Mouse (Mus musculus) limb, embryonic 15.5 days (tissue): ENCODE measurements around the gene Slc35c1. TPM values are rescaled to one million over a fixed set of nuclear protein-coding genes. Genes with fewer than 3 reads are reported as not detected.

Source experiments
- ATAC-seq: fragments of 200-750 bp; cut with Nextera tagmentation; 2 replicates; pipeline ENCODE4 v1.8.0; 2017; ENCODE audit warnings: low read depth, moderate TSS enrichment; ENCODE audit not compliant: insufficient number of reproducible peaks, low FRiP score, low TSS enrichment
- H3K27ac ChIP-seq: fragments of 300-500 bp; sonication (generic); 2 replicates; pipeline ENCODE4 v1.5.1; 2015; ENCODE audit warnings: moderate library complexity, mild to moderate bottlenecking, inconsistent platforms
- H3K27me3 ChIP-seq: fragments of 300-500 bp; sonication (generic); 2 replicates; pipeline ENCODE4 v1.6.1; 2015; ENCODE audit warnings: inconsistent platforms
- H3K36me3 ChIP-seq: fragments of 300-500 bp; sonication (generic); 2 replicates; pipeline ENCODE4 v1.6.1; 2015; ENCODE audit warnings: inconsistent platforms
- H3K4me1 ChIP-seq: fragments of 300-500 bp; sonication (generic); 2 replicates; pipeline ENCODE4 v1.6.1; 2015; ENCODE audit warnings: inconsistent platforms
- H3K4me2 ChIP-seq: fragments of 300-500 bp; sonication (generic); 2 replicates; pipeline ENCODE4 v1.6.1; 2015; ENCODE audit warnings: mild to moderate bottlenecking, inconsistent platforms
- H3K4me3 ChIP-seq: fragments of 300-500 bp; sonication (generic); 2 replicates; pipeline ENCODE4 v1.5.1; 2015; ENCODE audit warnings: mild to moderate bottlenecking, inconsistent platforms
- H3K9ac ChIP-seq: fragments of 300-500 bp; sonication (generic); 2 replicates; pipeline ENCODE4 v1.6.1; 2015; ENCODE audit warnings: inconsistent platforms
- H3K9me3 ChIP-seq: fragments of 300-500 bp; sonication (generic); 2 replicates; pipeline ENCODE4 v1.6.1; 2016; ENCODE audit warnings: inconsistent platforms
- WGBS: fragments of 180-500 bp; shearing (Covaris S2); methylation state at CpG from one replicate; pipeline ENCODE4 v1.1.7; 2015; 5-methylcytosine and 5-hydroxymethylcytosine counted together
- polyA plus RNA-seq: library from polyadenylated mRNA; unstranded; fragments of >200 nt; fragmentation: Nextera tagmentation; extraction: Ambion mirVana; gene quantifications from 2 replicates; pipeline ENCODE4 v1.2.1, GENCODE M21; 2015

The Slc35c1 gene
- polyA plus RNA-seq, 1 experiment from 2014 or later: 14.8 TPM

DNA sequence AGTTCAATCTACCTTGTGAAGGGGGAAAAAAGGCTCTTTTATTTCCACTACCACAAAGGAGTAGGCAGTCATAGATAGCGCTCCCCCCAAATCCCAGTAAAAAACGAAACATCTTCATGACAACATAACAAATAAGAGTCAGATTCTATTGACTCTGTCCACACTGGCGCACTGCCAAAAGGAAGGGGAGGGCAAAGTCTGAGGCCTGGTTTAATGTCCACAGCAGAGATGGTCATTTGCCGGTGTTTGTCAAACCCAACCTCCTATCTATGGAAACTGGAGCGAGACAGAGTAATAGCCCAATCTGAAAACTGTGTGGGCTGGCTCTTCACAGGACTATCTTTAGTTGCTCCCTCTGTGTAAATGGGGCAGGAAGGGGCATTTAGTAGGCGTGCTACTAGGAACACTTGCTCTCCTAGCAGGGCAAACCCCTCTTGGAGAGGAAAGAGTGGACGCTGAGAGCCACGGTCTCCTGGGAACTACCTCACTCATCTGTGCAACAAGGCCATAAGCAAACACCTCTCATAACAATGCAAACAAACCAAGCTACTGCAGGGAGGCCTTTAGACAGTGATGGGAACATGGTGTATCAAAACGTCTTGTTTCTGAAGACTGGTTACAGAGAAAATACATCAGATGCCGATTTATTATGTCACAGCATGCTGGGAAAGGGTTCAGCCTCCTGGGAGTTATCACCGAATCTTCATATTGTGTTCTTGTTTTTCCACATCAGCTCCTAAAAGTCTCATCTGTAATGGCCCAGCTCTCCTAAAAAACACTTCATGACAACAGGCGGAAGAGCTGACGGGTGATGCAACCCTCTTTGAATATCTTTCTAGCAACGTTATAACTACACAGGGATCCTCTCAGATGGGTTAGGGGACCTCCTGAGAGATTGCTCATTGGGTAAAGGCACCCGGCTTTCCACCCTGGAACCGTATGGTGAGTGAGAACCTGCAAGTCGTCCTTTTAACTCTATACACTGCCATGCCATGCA is 27.7 kb downstream of the Slc35c1 start:
- Histone ChIP-seq H3K27ac (peak overlapping the region; percentile 79), H3K4me2 (peak overlapping the region; percentile 83), H3K4me1 (peaks cover 59% of the 10 kb centered on the region), H3K9me3 (no peaks in the 10 kb centered on the region), H3K27me3 (no peaks in the 10 kb centered on the region), H3K9ac (peak overlapping the region; percentile 57), H3K4me3 (peak overlapping the region; percentile 64), H3K36me3 (no peaks in the 10 kb centered on the region)
- 48% methylated on average over 17 of the region's 17 CpGs for WGBS
- no peak for ATAC-seq

DNA sequence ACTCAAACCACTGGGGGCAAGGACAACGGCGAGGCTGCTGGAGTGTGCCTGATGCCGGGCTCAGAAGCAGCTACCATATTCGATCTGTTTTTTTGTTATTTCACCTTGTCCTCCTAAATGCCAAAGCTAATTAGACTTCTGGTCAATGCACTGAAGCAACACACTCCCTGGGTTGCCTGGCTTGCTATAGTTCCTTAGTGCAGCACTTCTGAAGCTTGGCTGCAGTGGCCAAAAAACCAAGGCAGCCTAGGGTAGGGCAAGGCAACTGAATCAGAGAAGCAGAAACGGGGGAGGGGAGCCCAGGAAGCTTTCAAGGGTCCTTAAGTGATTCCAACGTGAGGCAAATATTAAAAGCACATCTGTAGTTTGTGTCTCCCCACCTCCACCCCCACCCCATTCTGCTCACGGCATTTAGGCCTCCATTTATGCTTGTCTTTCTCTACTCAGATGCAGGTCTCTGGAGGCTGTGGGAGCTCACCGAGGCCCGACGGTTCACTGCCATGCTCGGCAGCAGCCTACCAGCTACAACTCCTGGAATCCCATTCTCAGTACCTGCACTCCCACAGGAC is 28.6 kb downstream of the Slc35c1 start:
- Histone ChIP-seq H3K4me2 (peak overlapping the region; percentile 83), H3K4me1 (peaks cover 66% of the 10 kb centered on the region), H3K9ac (0 out of 2 replicates have a peak overlapping the region, but pooled peaks have one; percentile 7), H3K27me3 (no peaks in the 10 kb centered on the region), H3K4me3 (peak overlapping the region; percentile 64), H3K36me3 (no peaks in the 10 kb centered on the region), H3K9me3 (no peaks in the 10 kb centered on the region), H3K27ac (peak overlapping the region; percentile 79)
- no peak for ATAC-seq
- 40% methylated on average over 11 of the region's 11 CpGs for WGBS

DNA sequence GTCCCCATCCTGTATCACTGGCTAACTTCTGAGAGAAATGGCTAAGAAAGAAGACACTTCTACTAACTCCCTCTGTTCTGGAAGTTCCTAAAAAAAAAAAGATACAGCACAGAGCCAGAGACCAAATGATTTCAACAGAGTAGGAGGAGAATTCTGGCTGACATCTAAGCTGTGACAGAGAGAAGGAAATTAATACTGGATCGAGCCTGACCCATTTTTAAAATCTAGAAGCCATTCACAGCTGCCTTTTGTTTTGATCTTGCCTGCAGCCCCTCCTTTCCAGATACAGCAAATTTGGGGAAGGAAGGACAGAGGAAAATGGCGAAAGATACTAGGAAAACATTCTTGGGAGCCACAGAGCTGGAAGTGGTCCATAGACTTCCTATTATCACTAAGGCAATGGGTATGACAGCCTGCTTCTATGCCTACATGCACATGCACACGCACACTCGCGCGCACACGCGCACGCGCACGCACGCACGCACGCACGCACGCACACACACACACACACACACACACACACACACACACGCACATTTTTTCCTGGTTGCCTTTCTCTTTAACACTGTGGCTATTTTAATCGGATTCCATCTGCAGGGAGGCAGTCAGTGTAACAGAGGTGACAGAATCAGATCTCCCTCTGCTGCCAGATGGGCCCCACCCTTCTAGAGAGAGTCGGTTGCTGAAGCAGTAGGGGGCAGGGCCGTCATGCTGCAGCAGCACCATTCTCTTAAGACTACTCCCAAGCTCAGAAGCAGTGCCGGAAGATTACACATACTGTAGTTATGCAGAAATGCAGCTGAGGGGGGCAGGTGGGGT is 29.4 kb downstream of the Slc35c1 start:
- Histone ChIP-seq H3K4me3 (peak overlapping the region; percentile 64), H3K4me1 (peaks cover 74% of the 10 kb centered on the region), H3K4me2 (peak overlapping the region; percentile 83), H3K27ac (peak overlapping the region; percentile 79), H3K9me3 (no peaks in the 10 kb centered on the region), H3K36me3 (0 out of 2 replicates have a peak, but pooled peaks cover 2% of the 10 kb centered on the region), H3K9ac (0 out of 2 replicates have a peak overlapping the region, but pooled peaks have one; percentile 7), H3K27me3 (no peaks in the 10 kb centered on the region)
- WGBS: 63% methylated on average over 21 of the region's 21 CpGs
- ATAC-seq: no peak

DNA sequence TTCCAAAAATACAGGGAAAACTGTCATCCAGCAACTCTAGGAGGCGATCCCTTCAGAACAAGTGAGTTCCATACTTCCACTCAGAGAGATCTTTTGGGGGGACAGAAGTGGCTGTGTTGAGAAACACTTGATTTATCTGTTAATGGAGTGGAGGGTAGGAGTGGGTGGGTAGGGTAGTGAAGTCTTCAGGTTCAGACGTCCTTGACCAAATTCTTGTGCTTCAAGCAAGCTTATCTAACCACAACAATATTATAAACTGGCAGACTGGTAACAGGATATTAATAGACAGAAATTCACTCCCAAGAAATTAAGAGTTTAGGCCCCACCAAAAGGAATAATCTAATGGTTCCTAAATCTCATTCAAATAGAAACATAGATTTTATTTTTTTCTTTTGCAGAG is 30.2 kb downstream of the Slc35c1 start:
- Histone ChIP-seq H3K36me3 (peaks cover 9% of the 10 kb centered on the region; the same call in 1 of the 2 replicates), H3K4me3 (no peak overlapping the region), H3K27me3 (no peaks in the 10 kb centered on the region), H3K27ac (no peak overlapping the region), H3K4me1 (peaks cover 82% of the 10 kb centered on the region), H3K9me3 (no peaks in the 10 kb centered on the region), H3K4me2 (no peak overlapping the region), H3K9ac (no peak overlapping the region)
- ATAC-seq: no peak
- 71% methylated on average over 2 of the region's 2 CpGs for WGBS

DNA sequence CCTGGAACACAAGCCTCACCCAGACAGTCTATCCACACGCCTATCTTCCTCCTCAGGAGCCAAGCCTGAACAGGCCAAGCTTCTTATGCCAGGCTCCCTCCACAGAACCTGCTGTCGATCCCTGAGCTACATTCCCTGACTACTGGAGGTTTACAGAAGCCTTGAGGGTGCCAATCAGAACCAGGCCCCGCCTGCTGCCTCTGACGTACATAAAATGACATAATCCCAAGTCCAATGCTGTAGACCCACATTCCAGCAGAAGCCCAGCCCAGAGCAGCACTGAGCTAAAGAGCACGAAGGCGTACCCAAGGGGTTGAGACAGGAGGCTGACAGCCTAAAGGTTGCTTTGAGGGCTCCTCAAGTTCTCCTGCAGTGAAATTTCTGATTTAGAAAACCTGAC is 32.5 kb downstream of the Slc35c1 start:
- Histone ChIP-seq H3K9ac (no peak overlapping the region), H3K36me3 (peaks cover 21% of the 10 kb centered on the region), H3K27ac (peak overlapping the region; percentile 94), H3K4me1 (peaks cover 90% of the 10 kb centered on the region), H3K9me3 (no peaks in the 10 kb centered on the region), H3K27me3 (no peaks in the 10 kb centered on the region), H3K4me2 (no peak overlapping the region), H3K4me3 (no peak overlapping the region)
- ATAC-seq: peak; percentile 49; the same call in 1 of the 2 replicates
- WGBS: 29% methylated on average over 6 of the region's 6 CpGs

DNA sequence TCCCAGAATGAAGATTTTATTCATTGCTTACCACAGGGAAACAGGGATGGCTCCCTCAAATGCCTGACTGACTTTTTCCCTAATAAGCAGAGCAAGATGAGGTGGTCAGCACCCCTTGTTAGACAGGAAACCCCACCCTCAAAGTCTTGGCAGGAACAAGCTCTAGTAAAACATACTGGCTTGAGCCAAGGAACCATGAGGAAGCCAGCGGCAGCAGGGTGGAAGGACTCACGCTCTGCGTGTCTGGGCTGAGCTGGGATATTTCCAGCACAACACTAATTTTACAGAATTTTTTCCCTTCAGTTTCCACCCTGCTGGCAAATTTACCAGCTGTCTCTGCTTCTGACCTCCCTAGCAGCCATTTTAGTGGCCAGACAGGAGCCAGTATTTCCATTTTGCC is 33.9 kb downstream of the Slc35c1 start:
- peak overlapping the region; percentile 94 for H3K27ac ChIP-seq
- 0 out of 2 replicates have a peak overlapping the region, but pooled peaks have one; percentile 12 for H3K4me2 ChIP-seq
- 22% methylated on average over 3 of the region's 3 CpGs for WGBS
- H3K4me1 ChIP-seq: peaks cover 75% of the 10 kb centered on the region
- no peaks in the 10 kb centered on the region for H3K9me3 ChIP-seq
- H3K4me3 ChIP-seq: no peak overlapping the region
- H3K27me3 ChIP-seq: no peaks in the 10 kb centered on the region
- H3K36me3 ChIP-seq: peaks cover 36% of the 10 kb centered on the region
- ATAC-seq: peak; percentile 66
- no peak overlapping the region for H3K9ac ChIP-seq

DNA sequence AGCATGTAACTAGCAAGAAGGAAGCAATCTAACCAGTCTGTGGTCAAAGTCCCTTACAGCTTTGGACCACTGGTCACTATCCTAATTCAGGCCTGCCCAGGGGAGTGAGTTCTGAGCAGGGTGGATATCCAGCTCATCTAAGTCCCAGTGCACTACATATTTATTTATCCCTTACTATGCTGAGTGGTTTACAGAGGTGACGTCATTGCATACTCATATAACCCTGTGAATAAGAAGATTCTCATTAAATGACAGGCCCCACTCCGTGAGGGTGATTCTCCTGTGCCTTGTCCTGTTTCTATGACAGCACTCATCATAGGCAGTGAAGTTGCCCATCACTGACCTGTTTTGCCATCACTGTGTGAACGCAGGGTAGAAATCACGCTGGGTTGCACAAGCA is 35.0 kb downstream of the Slc35c1 start:
- 79% methylated on average over 4 of the region's 4 CpGs for whole genome bisulfite sequencing
- H3K36me3 ChIP-seq: peaks cover 46% of the 10 kb centered on the region

DNA sequence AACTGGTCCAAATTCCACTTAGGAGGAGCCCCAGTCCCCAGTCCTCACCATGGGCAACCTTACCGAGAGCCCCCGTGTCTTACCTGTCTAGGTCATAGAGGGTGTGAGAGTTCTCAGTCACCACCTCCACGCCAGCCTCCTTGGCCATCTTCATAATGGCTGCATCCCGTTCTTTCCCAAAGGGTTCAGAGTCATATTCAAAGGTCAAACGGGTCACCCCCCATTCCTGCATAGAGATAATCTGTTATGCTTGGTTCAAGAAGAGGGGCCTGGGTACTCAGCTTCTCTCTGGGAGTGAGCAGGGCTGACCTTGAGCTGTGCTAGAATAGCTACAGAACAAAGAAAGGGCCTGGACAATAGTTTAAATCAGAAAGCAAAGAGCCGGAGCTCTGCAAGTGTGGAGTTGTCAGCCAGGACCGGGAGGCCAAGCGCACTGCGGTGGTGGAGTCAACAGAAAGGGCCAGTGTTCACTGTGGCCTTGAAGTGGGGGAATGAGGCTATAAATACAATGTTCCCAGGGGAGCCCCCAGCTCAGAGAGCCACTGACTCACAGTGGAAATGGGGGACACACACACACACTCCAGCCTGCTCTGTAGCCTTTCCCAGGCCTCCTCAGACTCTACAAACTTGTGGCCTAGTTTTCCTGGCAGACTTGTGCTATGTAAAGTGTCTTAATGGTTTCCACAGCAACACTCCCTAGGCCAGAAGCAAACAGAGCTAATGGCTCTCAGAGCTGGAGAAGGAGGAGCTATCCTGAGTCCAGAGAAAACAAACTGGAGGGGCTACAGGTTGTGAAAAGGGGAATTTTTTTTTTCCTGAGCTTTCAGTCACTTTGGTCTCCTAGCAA is 35.7 kb downstream of the Slc35c1 start:
- Histone ChIP-seq H3K36me3 (peaks cover 53% of the 10 kb centered on the region), H3K9me3 (no peaks in the 10 kb centered on the region), H3K27me3 (no peaks in the 10 kb centered on the region), H3K4me1 (peaks cover 60% of the 10 kb centered on the region), H3K27ac (peak overlapping the region; percentile 94), H3K4me3 (no peak overlapping the region), H3K4me2 (0 out of 2 replicates have a peak overlapping the region, but pooled peaks have one; percentile 21), H3K9ac (no peak overlapping the region)
- peak; percentile 82 for ATAC-seq
- WGBS: 69% methylated on average over 9 of the region's 9 CpGs

More for the DNA sequence above, 35.0 kb downstream of the Slc35c1 start:
- H3K9ac ChIP-seq: no peak overlapping the region
- no peaks in the 10 kb centered on the region for H3K27me3 ChIP-seq
- H3K4me2 ChIP-seq: 0 out of 2 replicates have a peak overlapping the region, but pooled peaks have one; percentile 21
- H3K4me3 ChIP-seq: no peak overlapping the region
- no peaks in the 10 kb centered on the region for H3K9me3 ChIP-seq
- peaks cover 65% of the 10 kb centered on the region for H3K4me1 ChIP-seq
- H3K27ac ChIP-seq: peak overlapping the region; percentile 94
- ATAC-seq: no peak

DNA sequence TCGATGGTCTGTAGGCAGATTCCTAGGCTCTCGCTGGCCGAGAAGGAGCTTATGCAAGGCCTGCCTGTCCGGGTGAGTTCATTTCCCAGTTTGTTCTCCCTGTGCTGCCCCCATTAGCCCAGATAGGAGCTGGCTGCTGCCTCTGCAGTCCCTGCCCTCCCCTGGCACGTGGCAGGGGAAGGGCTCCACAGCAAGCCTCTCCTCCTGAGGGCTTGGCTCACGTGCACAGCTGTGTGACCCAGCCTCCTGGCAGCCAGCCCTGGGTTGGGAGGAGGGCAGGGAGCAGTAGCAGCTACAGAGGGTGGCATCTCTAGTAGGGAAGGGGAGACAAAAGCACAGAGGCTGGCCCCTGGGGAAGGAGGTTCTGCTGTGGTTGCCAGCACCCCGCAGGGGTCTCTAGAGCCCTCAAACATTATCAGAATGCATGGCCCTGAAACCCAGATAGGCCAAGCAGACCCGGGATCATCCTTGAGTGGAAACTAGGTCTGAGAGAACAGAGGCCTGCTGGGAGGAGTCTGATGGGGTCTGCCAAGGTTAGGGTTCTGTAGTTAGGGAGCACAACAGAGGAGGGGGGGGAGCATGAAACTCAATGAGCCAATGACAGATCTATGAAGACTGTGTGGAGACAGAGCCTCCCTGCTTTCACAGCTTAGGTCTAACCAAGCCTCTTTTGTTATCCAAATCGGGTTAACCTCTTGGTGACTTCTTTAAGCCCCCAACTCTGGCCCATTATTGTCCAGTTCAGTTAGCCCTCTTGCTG is 36.5 kb downstream of the Slc35c1 start:
- Histone ChIP-seq H3K27ac (peak overlapping the region; percentile 94), H3K27me3 (no peaks in the 10 kb centered on the region), H3K4me2 (no peak overlapping the region), H3K9me3 (no peaks in the 10 kb centered on the region), H3K9ac (no peak overlapping the region), H3K4me1 (peaks cover 52% of the 10 kb centered on the region), H3K36me3 (peaks cover 61% of the 10 kb centered on the region), H3K4me3 (no peak overlapping the region)
- no peak for ATAC-seq
- 67% methylated on average over 9 of the region's 9 CpGs for WGBS

DNA sequence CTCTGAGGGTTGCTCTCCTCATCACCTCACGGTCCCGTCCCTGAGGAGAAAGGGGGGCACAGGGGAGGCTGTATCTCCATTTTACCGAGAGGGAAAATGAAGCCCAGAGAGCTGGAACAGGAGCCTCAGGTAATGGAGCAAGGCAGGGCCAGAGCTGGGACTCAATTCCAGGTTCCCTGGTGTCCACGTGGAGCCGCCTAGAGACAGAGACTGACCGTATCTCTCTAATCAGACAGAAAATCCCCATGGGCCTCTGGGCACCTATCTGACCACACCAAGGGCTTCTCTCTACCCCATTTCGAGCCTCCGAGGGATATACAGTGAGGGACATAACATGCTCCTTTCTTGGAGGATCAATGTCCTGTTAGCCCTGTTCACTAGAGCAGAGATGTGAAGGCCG is 37.2 kb downstream of the Slc35c1 start:
- Histone ChIP-seq H3K9me3 (no peaks in the 10 kb centered on the region), H3K4me3 (no peak overlapping the region), H3K4me2 (no peak overlapping the region), H3K36me3 (peaks cover 69% of the 10 kb centered on the region), H3K4me1 (peaks cover 44% of the 10 kb centered on the region), H3K9ac (no peak overlapping the region), H3K27ac (peak overlapping the region; percentile 94; the same call in 1 of the 2 replicates), H3K27me3 (no peaks in the 10 kb centered on the region)
- 90% methylated on average over 9 of the region's 9 CpGs for WGBS
- ATAC-seq: no peak
